Mouse (Mus musculus) limb, embryonic 10.5 days (tissue): ENCODE data around the gene Pmfbp1. TPM values are rescaled to one million over a fixed set of nuclear protein-coding genes. Genes with fewer than 3 reads are reported as not detected.
A peak's percentile ranks its signal among the peaks of the same experiment; 100 is the strongest.

ENCODE experiments used
- DNase-seq: peaks from one replicate; pipeline ENCODE4 v3.0.0-alpha.2; 2017; ENCODE audit warnings: low spot score
- H3K27ac ChIP-seq: fragments of 300-500 bp; sonication (generic); 2 replicates; pipeline ENCODE4 v1.5.1; 2016; ENCODE audit warnings: mild to moderate bottlenecking
- H3K27me3 ChIP-seq: fragments of 300-500 bp; sonication (generic); 2 replicates; pipeline ENCODE4 v1.6.1; 2016; ENCODE audit warnings: low read depth, mild to moderate bottlenecking; ENCODE audit not compliant: poor library complexity, severe bottlenecking
- H3K36me3 ChIP-seq: fragments of 300-500 bp; sonication (generic); 2 replicates; pipeline ENCODE4 v1.6.1; 2016; ENCODE audit warnings: mild to moderate bottlenecking, moderate library complexity
- H3K4me1 ChIP-seq: fragments of 300-500 bp; sonication (generic); 2 replicates; pipeline ENCODE4 v1.6.1; 2016
- H3K4me3 ChIP-seq: fragments of 300-500 bp; sonication (generic); 2 replicates; pipeline ENCODE4 v1.5.1; 2016; ENCODE audit warnings: mild to moderate bottlenecking, moderate library complexity
- H3K9me3 ChIP-seq: fragments of 300-500 bp; sonication (generic); replicated peaks from 2 replicates; pipeline ENCODE4 v1.6.1; 2016; ENCODE audit warnings: mild to moderate bottlenecking
- WGBS: fragments of 180-500 bp; shearing (Covaris S2); methylation state at CpG from one replicate; pipeline ENCODE4 v1.1.7; 2016; 5-methylcytosine and 5-hydroxymethylcytosine counted together
- polyA plus RNA-seq: library from polyadenylated mRNA; unstranded; fragments of >200 nt; fragmentation: Nextera tagmentation; extraction: Ambion mirVana; gene quantifications from 2 replicates; pipeline ENCODE4 v1.2.1, GENCODE M21; 2016

Gene Pmfbp1
- polyA plus RNA-seq, 1 experiment from 2014 or later, result 0.08 TPM

- Histone ChIP-seq H3K4me1 (no peaks in the 10 kb centered on the region), H3K27me3 (no peaks in the 10 kb centered on the region), H3K36me3 (no peaks in the 10 kb centered on the region), H3K4me3 (no peak overlapping the region), H3K9me3 (no peaks in the 10 kb centered on the region), H3K27ac (no peak overlapping the region)
- no peak for DNase-seq
- WGBS, result 91% methylated on average over 2 of the region's 2 CpGs
Measured at GRCm38 (mm10) chr8:109524008-109524407, 30.2 kb downstream of the Pmfbp1 start.

- Histone ChIP-seq H3K9me3 (no peaks in the 10 kb centered on the region), H3K4me1 (peaks cover 25% of the 10 kb centered on the region), H3K4me3 (no peak overlapping the region), H3K27ac (no peak overlapping the region), H3K36me3 (no peaks in the 10 kb centered on the region), H3K27me3 (no peaks in the 10 kb centered on the region)
- peak; percentile 61 for DNase-seq
- WGBS, result 88% methylated on average over 19 of the region's 19 CpGs
Measured at GRCm38 (mm10) chr8:109535140-109535990, 41.5 kb downstream of the Pmfbp1 start.

GRCm38 (mm10) chr8:109536703-109537102 lies 42.9 kb downstream of the Pmfbp1 start:
- peak; percentile 95 for DNase-seq
- H3K4me3 ChIP-seq, result peak overlapping the region; percentile 29
- H3K4me1 ChIP-seq, result peaks cover 16% of the 10 kb centered on the region
- WGBS, result 2% methylated on average over 5 of the region's 5 CpGs
- H3K27me3 ChIP-seq, result no peaks in the 10 kb centered on the region
- no peaks in the 10 kb centered on the region for H3K9me3 ChIP-seq
- H3K36me3 ChIP-seq, result no peaks in the 10 kb centered on the region
- peak overlapping the region; percentile 75 for H3K27ac ChIP-seq

- no peak overlapping the region for H3K4me3 ChIP-seq
- H3K4me1 ChIP-seq, result peaks cover 2% of the 10 kb centered on the region
- H3K9me3 ChIP-seq, result no peaks in the 10 kb centered on the region
- H3K36me3 ChIP-seq, result peaks cover 18% of the 10 kb centered on the region
- WGBS, result 75% methylated on average over 5 of the region's 5 CpGs
- H3K27me3 ChIP-seq, result no peaks in the 10 kb centered on the region
- no peak overlapping the region for H3K27ac ChIP-seq
- DNase-seq, result no peak
Measured at GRCm38 (mm10) chr8:109542165-109542564, 48.3 kb downstream of the Pmfbp1 start.

- Histone ChIP-seq H3K27me3 (no peaks in the 10 kb centered on the region), H3K4me1 (no peaks in the 10 kb centered on the region), H3K27ac (no peak overlapping the region), H3K9me3 (no peaks in the 10 kb centered on the region), H3K4me3 (no peak overlapping the region), H3K36me3 (peaks cover 26% of the 10 kb centered on the region)
- no peak for DNase-seq
- 86% methylated on average over 8 of the region's 8 CpGs for WGBS
Measured at GRCm38 (mm10) chr8:109542748-109543519, 49.1 kb downstream of the Pmfbp1 start.

GRCm38 (mm10) chr8:109544049-109544448 lies 50.2 kb downstream of the Pmfbp1 start:
- H3K4me1 ChIP-seq, result no peaks in the 10 kb centered on the region
- no peak overlapping the region for H3K27ac ChIP-seq
- WGBS, result 52% methylated on average over 3 of the region's 3 CpGs
- no peak overlapping the region for H3K4me3 ChIP-seq
- no peaks in the 10 kb centered on the region for H3K9me3 ChIP-seq
- no peak for DNase-seq
- no peaks in the 10 kb centered on the region for H3K27me3 ChIP-seq
- H3K36me3 ChIP-seq, result peaks cover 37% of the 10 kb centered on the region

- Histone ChIP-seq H3K4me1 (no peaks in the 10 kb centered on the region), H3K9me3 (no peaks in the 10 kb centered on the region), H3K36me3 (peaks cover 100% of the 10 kb centered on the region), H3K4me3 (no peak overlapping the region), H3K27ac (no peak overlapping the region), H3K27me3 (no peaks in the 10 kb centered on the region)
- 46% methylated on average over 3 of the region's 3 CpGs for WGBS
- DNase-seq, result peak; percentile 60
Measured at GRCm38 (mm10) chr8:109551663-109552062, 57.8 kb downstream of the Pmfbp1 start.

- WGBS, result 85% methylated on average over 2 of the region's 2 CpGs
- H3K27ac ChIP-seq, result no peak overlapping the region
Measured at GRCm38 (mm10) chr8:109563881-109564280, 70.1 kb downstream of the Pmfbp1 start.

GRCm38 (mm10) chr8:109564766-109565165 lies 70.9 kb downstream of the Pmfbp1 start:
- peak overlapping the region; percentile 90 for H3K4me3 ChIP-seq
- no peaks in the 10 kb centered on the region for H3K9me3 ChIP-seq
- WGBS, result 4% methylated on average over 10 of the region's 10 CpGs
- no peak for DNase-seq
- peak overlapping the region; percentile 93 for H3K27ac ChIP-seq
- peaks cover 38% of the 10 kb centered on the region for H3K36me3 ChIP-seq
- H3K27me3 ChIP-seq, result no peaks in the 10 kb centered on the region
- H3K4me1 ChIP-seq, result peaks cover 18% of the 10 kb centered on the region

More at GRCm38 (mm10) chr8:109563881-109564280, 70.1 kb downstream of the Pmfbp1 start:
- Histone ChIP-seq H3K4me3 (no peak overlapping the region), H3K9me3 (no peaks in the 10 kb centered on the region), H3K27me3 (no peaks in the 10 kb centered on the region), H3K4me1 (peaks cover 18% of the 10 kb centered on the region), H3K36me3 (peaks cover 40% of the 10 kb centered on the region)
- DNase-seq, result no peak

- peak; percentile 97 for DNase-seq
- Histone ChIP-seq H3K27me3 (no peaks in the 10 kb centered on the region), H3K4me3 (peak within 1 kb of the TSS; percentile 90), H3K4me1 (peaks cover 18% of the 10 kb centered on the region), H3K36me3 (peaks cover 36% of the 10 kb centered on the region), H3K27ac (peak within 1 kb of the TSS; percentile 93), H3K9me3 (no peaks in the 10 kb centered on the region)
- under 1% methylated on average over 52 of the region's 52 CpGs for WGBS
Measured at GRCm38 (mm10) chr8:109565498-109566333, 71.9 kb downstream of the Pmfbp1 start, which contains the start of the genes Dhx38 and Txnl4b. Gene Dhx38, minus strand, starts transcription at chr8:109565861. Gene Txnl4b, plus strand, starts transcription at chr8:109565892.

GRCm38 (mm10) chr8:109571139-109571538 lies 77.3 kb downstream of the Pmfbp1 start:
- 91% methylated on average over 12 of the region's 12 CpGs for WGBS
- Histone ChIP-seq H3K27me3 (no peaks in the 10 kb centered on the region), H3K36me3 (peaks cover 28% of the 10 kb centered on the region), H3K27ac (no peak overlapping the region), H3K4me1 (peaks cover 7% of the 10 kb centered on the region), H3K9me3 (no peaks in the 10 kb centered on the region), H3K4me3 (no peak overlapping the region)
- DNase-seq, result no peak

GRCm38 (mm10) chr8:109576311-109576710 lies 82.5 kb downstream of the Pmfbp1 start:
- Histone ChIP-seq H3K27me3 (no peaks in the 10 kb centered on the region), H3K4me3 (no peak overlapping the region), H3K27ac (no peak overlapping the region), H3K9me3 (no peaks in the 10 kb centered on the region), H3K4me1 (no peaks in the 10 kb centered on the region), H3K36me3 (peaks cover 11% of the 10 kb centered on the region; the same call in 1 of the 2 replicates)
- WGBS, result 82% methylated on average over 4 of the region's 4 CpGs
- no peak for DNase-seq
